Mouse (Mus musculus): ENCODE data around the gene Kcnv2. TPM values are rescaled to one million over a fixed set of nuclear protein-coding genes. Genes with fewer than 3 reads are reported as not detected.

The Kcnv2 gene
- polyA plus RNA-seq, 1 experiment from 2014 or later: 0.05 TPM

- Histone ChIP-seq H3K36me3 (no peaks in the 10 kb centered on the region), H3K4me2 (no peak overlapping the region), H3K9ac (no peak overlapping the region), H3K27ac (replicated peaks) (no peak overlapping the region), H3K4me3 (no peak overlapping the region), H3K9me3 (no peaks in the 10 kb centered on the region), H3K27me3 (replicated peaks) (no peaks in the 10 kb centered on the region), H3K4me1 (peaks cover 20% of the 10 kb centered on the region)
- WGBS: 84% methylated on average over 10 of the region's 10 CpGs
- ATAC-seq (ENCODE audit: extremely low read depth, insufficient number of reproducible peaks, low FRiP score, low TSS enrichment): no peak
Observed at GRCm38 (mm10) chr19:27366113-27366746, 43.8 kb downstream of the Kcnv2 start.

- WGBS: 75% methylated on average over 3 of the region's 3 CpGs
Observed at GRCm38 (mm10) chr19:27369461-27370135, 47.2 kb downstream of the Kcnv2 start.

GRCm38 (mm10) chr19:27370174-27370573 is 47.8 kb downstream of the Kcnv2 start:
- no peak for ATAC-seq (ENCODE audit: extremely low read depth, insufficient number of reproducible peaks, low FRiP score, low TSS enrichment)
- no peaks in the 10 kb centered on the region for H3K27me3 ChIP-seq (replicated peaks)
- peaks cover 8% of the 10 kb centered on the region for H3K4me1 ChIP-seq
- no peak overlapping the region for H3K4me2 ChIP-seq
- no peak overlapping the region for H3K27ac ChIP-seq (replicated peaks)
- no peaks in the 10 kb centered on the region for H3K36me3 ChIP-seq
- H3K9me3 ChIP-seq: no peaks in the 10 kb centered on the region
- H3K4me3 ChIP-seq: no peak overlapping the region
- H3K9ac ChIP-seq: no peak overlapping the region
- 76% methylated on average over 2 of the region's 2 CpGs for WGBS

More at GRCm38 (mm10) chr19:27369461-27370135, 47.2 kb downstream of the Kcnv2 start:
- Histone ChIP-seq H3K4me3 (no peak overlapping the region), H3K27me3 (replicated peaks) (no peaks in the 10 kb centered on the region), H3K36me3 (no peaks in the 10 kb centered on the region), H3K4me1 (peaks cover 11% of the 10 kb centered on the region), H3K4me2 (no peak overlapping the region), H3K9me3 (no peaks in the 10 kb centered on the region), H3K9ac (no peak overlapping the region), H3K27ac (replicated peaks) (no peak overlapping the region)
- no peak for ATAC-seq (ENCODE audit: extremely low read depth, insufficient number of reproducible peaks, low FRiP score, low TSS enrichment)

GRCm38 (mm10) chr19:27370784-27371183 is 48.4 kb downstream of the Kcnv2 start:
- Histone ChIP-seq H3K9ac (no peak overlapping the region), H3K9me3 (no peaks in the 10 kb centered on the region), H3K27ac (replicated peaks) (no peak overlapping the region), H3K4me1 (peaks cover 4% of the 10 kb centered on the region; the same call in 1 of the 2 replicates), H3K36me3 (no peaks in the 10 kb centered on the region), H3K27me3 (replicated peaks) (no peaks in the 10 kb centered on the region), H3K4me3 (no peak overlapping the region), H3K4me2 (no peak overlapping the region)
- ATAC-seq (ENCODE audit: extremely low read depth, insufficient number of reproducible peaks, low FRiP score, low TSS enrichment): no peak
- 72% methylated on average over 2 of the region's 2 CpGs for WGBS

- Histone ChIP-seq H3K4me1 (peaks cover 7% of the 10 kb centered on the region), H3K4me3 (no peak overlapping the region), H3K27me3 (replicated peaks) (no peaks in the 10 kb centered on the region), H3K4me2 (no peak overlapping the region), H3K9me3 (no peaks in the 10 kb centered on the region), H3K9ac (no peak overlapping the region), H3K36me3 (peaks cover 6% of the 10 kb centered on the region), H3K27ac (replicated peaks) (no peak overlapping the region)
- WGBS: 81% methylated on average over 2 of the region's 2 CpGs
- no peak for ATAC-seq (ENCODE audit: extremely low read depth, insufficient number of reproducible peaks, low FRiP score, low TSS enrichment)
Observed at GRCm38 (mm10) chr19:27379712-27380401, 57.5 kb downstream of the Kcnv2 start.

- Histone ChIP-seq H3K36me3 (peaks cover 28% of the 10 kb centered on the region), H3K27me3 (replicated peaks) (no peaks in the 10 kb centered on the region), H3K9me3 (no peaks in the 10 kb centered on the region), H3K27ac (replicated peaks) (no peak overlapping the region), H3K4me1 (peaks cover 7% of the 10 kb centered on the region), H3K4me3 (no peak overlapping the region), H3K9ac (no peak overlapping the region), H3K4me2 (no peak overlapping the region)
- no peak for ATAC-seq (ENCODE audit: extremely low read depth, insufficient number of reproducible peaks, low FRiP score, low TSS enrichment)
- 51% methylated on average over 1 of the region's 1 CpGs for WGBS
Observed at GRCm38 (mm10) chr19:27382131-27382530, 59.7 kb downstream of the Kcnv2 start.

GRCm38 (mm10) chr19:27383266-27383665 is 60.9 kb downstream of the Kcnv2 start:
- no peak for ATAC-seq (ENCODE audit: extremely low read depth, insufficient number of reproducible peaks, low FRiP score, low TSS enrichment)
- Histone ChIP-seq H3K4me3 (no peak overlapping the region), H3K4me2 (no peak overlapping the region), H3K4me1 (peaks cover 7% of the 10 kb centered on the region), H3K9ac (no peak overlapping the region), H3K9me3 (no peaks in the 10 kb centered on the region), H3K27me3 (replicated peaks) (no peaks in the 10 kb centered on the region), H3K36me3 (peaks cover 40% of the 10 kb centered on the region), H3K27ac (replicated peaks) (no peak overlapping the region)
- 85% methylated on average over 5 of the region's 5 CpGs for WGBS

GRCm38 (mm10) chr19:27385304-27385703 is 62.9 kb downstream of the Kcnv2 start:
- no peak for ATAC-seq (ENCODE audit: extremely low read depth, insufficient number of reproducible peaks, low FRiP score, low TSS enrichment)
- Histone ChIP-seq H3K9ac (no peak overlapping the region), H3K4me2 (no peak overlapping the region), H3K36me3 (peaks cover 60% of the 10 kb centered on the region), H3K9me3 (no peaks in the 10 kb centered on the region), H3K4me1 (peaks cover 7% of the 10 kb centered on the region), H3K4me3 (no peak overlapping the region), H3K27me3 (replicated peaks) (no peaks in the 10 kb centered on the region), H3K27ac (replicated peaks) (no peak overlapping the region)

Other genes with a start within 250 kb of the Kcnv2 start
- 25.9 and 30.4 TPM in 2 replicates for gene Vldlr, start 106.1 kb upstream of the Kcnv2 start, polyA plus RNA-seq (2015; fragmentation: Nextera tagmentation; extraction: Ambion mirVana)
- 41.2 and 42.2 TPM in 2 replicates for gene Pum3, start 107.2 kb downstream of the Kcnv2 start, polyA plus RNA-seq (2015; fragmentation: Nextera tagmentation; extraction: Ambion mirVana)